Mouse (Mus musculus): ENCODE measurements around the gene Igsf8. TPM values are rescaled to one million over a fixed set of nuclear protein-coding genes. Genes with fewer than 3 reads are reported as not detected.

Igsf8 gene
- polyA plus RNA-seq, 1 experiment, result 25.4 TPM

- TF ChIP-seq CTCF (IDR thresholded peaks at IDR 0.05; ENCODE audit: control insufficient read depth, insufficient read depth, low read length), result no peak
- no peak for TF ChIP-seq POLR2A (IDR thresholded peaks at IDR 0.05; ENCODE audit: borderline replicate concordance, control insufficient read depth, low read depth, low read length)
- no peak overlapping the region for H3K4me3 ChIP-seq (replicated peaks; ENCODE audit: control insufficient read depth, low read depth, low read length)
- 83% methylated on average over 11 of the region's 11 CpGs for WGBS
- no peak overlapping the region for H3K27ac ChIP-seq (ENCODE audit: control insufficient read depth, insufficient read depth, low read depth, low read length, poor library complexity)
- H3K4me1 ChIP-seq (ENCODE audit: control insufficient read depth, insufficient read depth, low read length), result no peaks in the 10 kb centered on the region
Observed at GRCm38 (mm10) chr1:172293449-172293848, 32.0 kb downstream of the Igsf8 start.

GRCm38 (mm10) chr1:172295751-172296197 lies 34.3 kb downstream of the Igsf8 start:
- 75% methylated on average over 4 of the region's 4 CpGs for WGBS
- H3K4me1 ChIP-seq (ENCODE audit: control insufficient read depth, insufficient read depth, low read length), result no peaks in the 10 kb centered on the region
- no peak overlapping the region for H3K4me3 ChIP-seq (replicated peaks; ENCODE audit: control insufficient read depth, low read depth, low read length)
- no peak for TF ChIP-seq CTCF (IDR thresholded peaks at IDR 0.05; ENCODE audit: control insufficient read depth, insufficient read depth, low read length)
- no peak for TF ChIP-seq POLR2A (IDR thresholded peaks at IDR 0.05; ENCODE audit: borderline replicate concordance, control insufficient read depth, low read depth, low read length)
- H3K27ac ChIP-seq (ENCODE audit: control insufficient read depth, insufficient read depth, low read depth, low read length, poor library complexity), result no peak overlapping the region

GRCm38 (mm10) chr1:172296816-172297510 lies 35.5 kb downstream of the Igsf8 start:
- H3K27ac ChIP-seq (ENCODE audit: control insufficient read depth, insufficient read depth, low read depth, low read length, poor library complexity), result no peak overlapping the region
- H3K4me1 ChIP-seq (ENCODE audit: control insufficient read depth, insufficient read depth, low read length), result no peaks in the 10 kb centered on the region
- TF ChIP-seq CTCF (IDR thresholded peaks at IDR 0.05; ENCODE audit: control insufficient read depth, insufficient read depth, low read length), result no peak
- TF ChIP-seq POLR2A (IDR thresholded peaks at IDR 0.05; ENCODE audit: borderline replicate concordance, control insufficient read depth, low read depth, low read length), result no peak
- 76% methylated on average over 6 of the region's 6 CpGs for WGBS
- no peak overlapping the region for H3K4me3 ChIP-seq (replicated peaks; ENCODE audit: control insufficient read depth, low read depth, low read length)

GRCm38 (mm10) chr1:172297611-172298537 lies 36.4 kb downstream of the Igsf8 start, which contains the start of gene Atp1a2:
Gene Atp1a2 (minus strand): TSS chr1:172298064.
- H3K4me1 ChIP-seq (ENCODE audit: control insufficient read depth, insufficient read depth, low read length), result no peaks in the 10 kb centered on the region; the same call in 1 of the 2 replicates
- no peak for TF ChIP-seq CTCF (IDR thresholded peaks at IDR 0.05; ENCODE audit: control insufficient read depth, insufficient read depth, low read length)
- TF ChIP-seq POLR2A (IDR thresholded peaks at IDR 0.05; ENCODE audit: borderline replicate concordance, control insufficient read depth, low read depth, low read length), result no peak
- 59% methylated on average over 16 of the region's 16 CpGs for WGBS
- no peak within 1 kb of the TSS for H3K27ac ChIP-seq (ENCODE audit: control insufficient read depth, insufficient read depth, low read depth, low read length, poor library complexity)
- no peak within 1 kb of the TSS for H3K4me3 ChIP-seq (replicated peaks; ENCODE audit: control insufficient read depth, low read depth, low read length)

- H3K4me3 ChIP-seq (replicated peaks; ENCODE audit: control insufficient read depth, low read depth, low read length), result no peak overlapping the region
- 78% methylated on average over 7 of the region's 7 CpGs for WGBS
- H3K27ac ChIP-seq (ENCODE audit: control insufficient read depth, insufficient read depth, low read depth, low read length, poor library complexity), result no peak overlapping the region
- TF ChIP-seq POLR2A (IDR thresholded peaks at IDR 0.05; ENCODE audit: borderline replicate concordance, control insufficient read depth, low read depth, low read length) (no peak), CTCF (IDR thresholded peaks at IDR 0.05; ENCODE audit: control insufficient read depth, insufficient read depth, low read length) (no peak)
- no peaks in the 10 kb centered on the region; the same call in 1 of the 2 replicates for H3K4me1 ChIP-seq (ENCODE audit: control insufficient read depth, insufficient read depth, low read length)
Observed at GRCm38 (mm10) chr1:172299528-172299927, 38.1 kb downstream of the Igsf8 start.

- H3K27ac ChIP-seq (ENCODE audit: control insufficient read depth, insufficient read depth, low read depth, low read length, poor library complexity), result no peak overlapping the region
- peaks cover 2% of the 10 kb centered on the region; the same call in 1 of the 2 replicates for H3K4me1 ChIP-seq (ENCODE audit: control insufficient read depth, insufficient read depth, low read length)
- TF ChIP-seq POLR2A (IDR thresholded peaks at IDR 0.05; ENCODE audit: borderline replicate concordance, control insufficient read depth, low read depth, low read length) (no peak), CTCF (IDR thresholded peaks at IDR 0.05; ENCODE audit: control insufficient read depth, insufficient read depth, low read length) (no peak)
- H3K4me3 ChIP-seq (replicated peaks; ENCODE audit: control insufficient read depth, low read depth, low read length), result no peak overlapping the region
- WGBS, result 59% methylated on average over 5 of the region's 5 CpGs
Observed at GRCm38 (mm10) chr1:172300247-172300646, 38.8 kb downstream of the Igsf8 start.

- WGBS, result 84% methylated on average over 12 of the region's 12 CpGs
- peaks cover 7% of the 10 kb centered on the region for H3K4me1 ChIP-seq (ENCODE audit: control insufficient read depth, insufficient read depth, low read length)
- no peak overlapping the region for H3K4me3 ChIP-seq (replicated peaks; ENCODE audit: control insufficient read depth, low read depth, low read length)
- H3K27ac ChIP-seq (ENCODE audit: control insufficient read depth, insufficient read depth, low read depth, low read length, poor library complexity), result no peak overlapping the region
- TF ChIP-seq POLR2A (IDR thresholded peaks at IDR 0.05; ENCODE audit: borderline replicate concordance, control insufficient read depth, low read depth, low read length) (no peak), CTCF (IDR thresholded peaks at IDR 0.05; ENCODE audit: control insufficient read depth, insufficient read depth, low read length) (no peak)
Observed at GRCm38 (mm10) chr1:172301180-172301579, 39.7 kb downstream of the Igsf8 start.

GRCm38 (mm10) chr1:172302311-172302710 lies 40.9 kb downstream of the Igsf8 start:
- H3K4me3 ChIP-seq (replicated peaks; ENCODE audit: control insufficient read depth, low read depth, low read length), result no peak overlapping the region
- 30% methylated on average over 3 of the region's 3 CpGs for WGBS
- H3K27ac ChIP-seq (ENCODE audit: control insufficient read depth, insufficient read depth, low read depth, low read length, poor library complexity), result no peak overlapping the region
- TF ChIP-seq CTCF (IDR thresholded peaks at IDR 0.05; ENCODE audit: control insufficient read depth, insufficient read depth, low read length) (no peak), POLR2A (IDR thresholded peaks at IDR 0.05; ENCODE audit: borderline replicate concordance, control insufficient read depth, low read depth, low read length) (no peak)
- peaks cover 9% of the 10 kb centered on the region for H3K4me1 ChIP-seq (ENCODE audit: control insufficient read depth, insufficient read depth, low read length)
